Mouse (Mus musculus): ENCODE data around the gene Tsnax. TPM values are rescaled to one million over a fixed set of nuclear protein-coding genes. Genes with fewer than 3 reads are reported as not detected.
A peak's percentile ranks its signal among the peaks of the same experiment; 100 is the strongest.

Tsnax gene
- polyA plus RNA-seq, 1 experiment, result 26.1 TPM

GRCm38 (mm10) chr8:125075389-125075788 is 62.6 kb downstream of the Tsnax start:
- no peak for DNase-seq (ENCODE audit: low read depth, low spot score)
- 83% methylated on average over 4 of the region's 4 CpGs for WGBS

DNA sequence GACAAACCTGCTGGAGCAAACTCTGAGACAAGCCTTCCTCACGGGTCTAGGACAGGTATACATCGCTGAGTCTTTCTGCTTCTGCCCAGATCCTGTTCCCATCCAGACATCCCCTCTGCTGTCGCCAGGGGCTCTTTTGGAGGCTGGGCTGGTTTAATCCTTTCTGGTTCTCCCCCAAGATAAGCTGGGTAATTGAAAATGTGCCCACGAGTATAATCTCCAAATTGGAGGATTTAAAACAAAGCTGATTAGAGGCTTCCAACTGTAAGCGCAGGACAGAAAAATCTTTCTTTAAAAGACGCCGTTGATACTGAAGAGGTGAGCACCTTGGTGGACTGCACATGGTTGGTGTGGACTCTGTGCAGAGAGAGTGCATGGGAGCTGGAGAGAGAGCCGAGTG is 64.5 kb downstream of the Tsnax start:
- no peak for DNase-seq (ENCODE audit: low read depth, low spot score)
- WGBS, result 90% methylated on average over 8 of the region's 8 CpGs

DNA sequence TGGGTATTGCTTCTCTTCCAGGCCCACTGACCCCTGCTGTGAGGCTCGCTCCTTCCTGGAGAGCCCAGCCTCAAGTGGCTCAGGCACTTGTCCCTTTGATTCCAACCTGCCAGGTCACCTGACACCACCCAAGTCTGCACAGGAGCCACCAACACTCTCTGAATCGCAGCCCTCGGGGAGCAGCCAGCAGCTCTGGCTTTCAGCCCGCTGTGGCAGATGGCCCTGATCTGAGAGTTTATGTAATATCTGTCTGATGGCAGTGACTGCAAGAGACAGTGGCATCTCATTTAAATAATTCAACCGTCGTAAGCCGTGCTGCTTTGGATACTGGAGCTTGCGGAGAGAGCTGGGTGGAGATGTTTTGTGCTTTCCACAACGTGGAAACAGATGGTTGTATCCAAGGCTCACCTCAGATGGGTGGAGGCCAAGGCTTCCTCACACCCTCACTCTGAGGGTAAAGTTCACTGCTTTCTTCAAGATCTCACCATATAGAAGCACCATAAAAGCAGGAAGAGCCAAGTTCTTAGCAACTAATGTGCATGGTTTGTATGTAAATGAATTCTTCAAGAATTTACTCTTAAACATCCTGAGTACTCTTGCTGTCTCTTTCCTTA is 66.1 kb downstream of the Tsnax start:
- 17% methylated on average over 9 of the region's 9 CpGs for WGBS
- DNase-seq (ENCODE audit: low read depth, low spot score), result peak; percentile 75

GRCm38 (mm10) chr8:125080388-125081344 is 67.9 kb downstream of the Tsnax start:
- 67% methylated on average over 19 of the region's 19 CpGs for WGBS

GRCm38 (mm10) chr8:125083746-125084145 is 70.9 kb downstream of the Tsnax start:
- WGBS, result 19% methylated on average over 4 of the region's 4 CpGs

More at GRCm38 (mm10) chr8:125080388-125081344, 67.9 kb downstream of the Tsnax start:
- no peak for DNase-seq (ENCODE audit: low read depth, low spot score)

More at GRCm38 (mm10) chr8:125083746-125084145, 70.9 kb downstream of the Tsnax start:
- no peak for DNase-seq (ENCODE audit: low read depth, low spot score)

Other genes starting within 250 kb of the Tsnax start
- gene Trim67, start 219.9 kb upstream of the Tsnax start, polyA plus RNA-seq (2012; rRNA removed), result 0.06 and 0.10 TPM in 2 replicates
- gene Gnpat, start 150.0 kb upstream of the Tsnax start, polyA plus RNA-seq (2012; rRNA removed), result 35.5 and 37.8 TPM in 2 replicates
- 8.6 and 9.2 TPM in 2 replicates for gene 2810004N23Rik, start 149.9 kb upstream of the Tsnax start, polyA plus RNA-seq (2012; rRNA removed)
- gene Exoc8, start 115.3 kb upstream of the Tsnax start, polyA plus RNA-seq (2012; rRNA removed), result 6.2 and 8.4 TPM in 2 replicates
- gene Sprtn, start 115.1 kb upstream of the Tsnax start, polyA plus RNA-seq (2012; rRNA removed), result 7.7 and 11.1 TPM in 2 replicates
- gene Egln1, start 63.7 kb upstream of the Tsnax start, polyA plus RNA-seq (2012; rRNA removed), result 14.4 and 19.2 TPM in 2 replicates
- 0.21 and 0.60 TPM in 2 replicates for gene Disc1, start 41.2 kb downstream of the Tsnax start, polyA plus RNA-seq (2012; rRNA removed)

All from large intestine, adult 2 months (tissue).